Mouse (Mus musculus): ENCODE measurements around the gene Kif3a.
A peak's percentile ranks its signal among the peaks of the same experiment; 100 is the strongest.

Kif3a gene

GRCm38 (mm10) chr11:53615575-53615974, 48.4 kb downstream of the Kif3a start:
- no peak for DNase-seq (ENCODE audit: low read depth in 1 of 2, low spot score in 2 of 2)

DNA sequence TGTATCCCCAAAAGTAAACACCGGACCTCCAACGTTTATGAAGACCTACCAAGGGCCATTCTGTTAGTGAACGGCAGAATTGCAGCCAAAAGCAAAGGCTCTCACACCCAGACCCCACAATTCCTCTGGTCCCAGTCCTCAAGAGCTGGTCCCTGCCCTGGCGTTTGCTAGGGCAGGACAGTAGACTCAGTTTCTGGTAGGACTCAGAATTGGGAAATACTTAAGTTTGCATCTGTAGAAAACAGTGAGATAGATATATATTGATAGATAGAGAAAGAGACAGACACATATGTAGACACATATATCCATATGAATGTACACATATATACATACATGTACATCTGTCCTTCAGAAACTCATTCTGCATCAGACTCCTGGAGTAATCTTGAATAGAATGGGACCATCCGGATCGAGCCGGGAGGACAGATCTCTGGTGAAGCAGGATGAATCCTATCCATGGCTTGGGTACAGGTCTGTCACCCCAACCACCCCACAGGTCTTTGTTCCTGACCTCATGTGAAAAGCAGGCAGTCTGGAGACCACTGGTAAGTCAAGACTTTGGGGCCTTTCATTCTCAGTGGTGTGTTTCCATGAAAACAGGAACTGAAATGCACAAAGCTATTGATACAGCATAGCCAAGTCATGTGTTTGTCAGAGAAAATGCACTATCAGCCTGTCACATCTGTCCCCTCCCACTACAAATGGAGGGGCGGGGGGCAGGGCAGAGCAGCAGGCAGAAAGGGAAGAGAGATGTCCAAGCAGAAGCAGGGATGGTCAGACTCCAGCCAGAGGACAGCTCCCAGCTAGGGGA, 49.8 kb downstream of the Kif3a start:
- no peak for DNase-seq (ENCODE audit: low read depth in 1 of 2, low spot score in 2 of 2)

DNA sequence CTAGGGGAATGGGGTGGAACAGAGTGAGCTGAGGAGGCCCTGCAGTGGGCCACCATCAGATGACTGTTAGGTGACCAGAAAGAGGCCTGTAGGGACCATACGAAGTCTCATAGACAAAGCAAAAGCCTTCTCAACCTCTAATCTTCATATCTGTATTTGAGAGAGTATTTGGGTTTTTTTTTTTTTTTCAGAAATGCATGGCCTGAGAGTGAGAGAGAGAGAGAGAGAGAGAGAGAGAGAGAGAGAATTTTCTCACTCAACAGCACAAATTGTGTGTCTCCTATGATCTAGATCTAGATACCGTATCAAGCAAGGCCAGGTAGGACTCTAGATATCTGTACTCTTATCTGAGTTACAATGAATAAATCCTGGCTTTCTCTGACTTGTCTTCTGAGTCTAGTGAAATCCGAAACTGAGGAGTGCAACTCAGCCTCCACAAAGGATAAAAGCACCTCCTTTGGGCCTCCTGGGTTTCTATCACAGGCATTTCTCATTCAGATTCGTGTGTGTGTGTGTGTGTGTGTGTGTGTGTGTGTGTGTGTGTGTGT, 50.5 kb downstream of the Kif3a start:
- no peak for DNase-seq (ENCODE audit: low read depth in 1 of 2, low spot score in 2 of 2)

DNA sequence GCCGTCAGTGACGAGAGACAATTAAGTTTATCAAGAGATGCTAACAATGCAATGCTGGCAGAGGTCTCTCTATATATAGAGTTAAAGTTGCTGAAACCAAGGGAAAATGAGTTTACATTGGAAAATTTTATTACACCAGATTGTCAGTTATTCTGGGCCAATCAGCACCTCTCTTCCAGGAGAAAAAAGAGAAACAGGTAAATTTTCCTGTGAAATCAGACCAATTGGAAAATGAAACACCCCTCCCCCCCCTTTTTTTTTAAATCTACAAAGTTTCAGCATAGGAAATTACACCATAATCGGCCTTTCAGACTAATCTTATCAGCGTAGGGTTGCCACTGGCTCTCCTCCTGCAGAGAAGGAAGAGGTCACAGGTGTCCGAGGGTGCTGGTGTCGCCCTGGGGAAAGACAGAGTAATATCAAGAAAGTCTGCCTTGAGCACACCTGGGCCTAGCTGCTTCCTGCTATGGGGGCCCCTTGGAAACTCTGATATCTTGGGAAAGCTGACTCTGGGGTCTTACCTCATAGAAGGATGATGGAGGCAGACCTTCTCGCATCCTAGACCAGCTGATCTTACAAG, 51.5 kb downstream of the Kif3a start, which contains the start of gene Il4:
Gene Il4 (minus strand): TSS at position 51 of the 580 bp plus-strand sequence.
- DNase-seq (ENCODE audit: low read depth in 1 of 2, low spot score in 2 of 2): no peak

DNA sequence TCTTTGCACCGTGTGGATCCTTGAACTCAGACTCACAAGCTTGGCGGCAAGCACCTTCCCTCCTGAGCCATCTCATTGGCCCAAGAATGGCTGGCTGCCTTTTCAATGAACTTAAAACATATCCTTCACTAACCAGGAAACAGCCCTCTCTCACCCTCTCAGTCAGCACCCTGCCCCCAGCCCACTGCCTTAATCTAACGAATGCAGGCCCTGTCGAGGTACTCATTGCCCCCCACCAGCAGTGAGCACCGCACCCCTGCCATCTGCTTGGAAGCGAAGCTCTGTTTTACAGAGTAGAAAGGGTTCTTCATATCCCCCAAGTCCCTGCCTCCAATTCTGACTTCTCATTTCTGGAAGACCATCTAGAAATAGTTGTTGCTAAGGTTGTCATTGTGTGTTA, 52.2 kb downstream of the Kif3a start:
- DNase-seq (ENCODE audit: low read depth in 1 of 2, low spot score in 2 of 2): no peak

GRCm38 (mm10) chr11:53620094-53620493, 52.9 kb downstream of the Kif3a start:
- DNase-seq (ENCODE audit: low read depth in 1 of 2, low spot score in 2 of 2): no peak

DNA sequence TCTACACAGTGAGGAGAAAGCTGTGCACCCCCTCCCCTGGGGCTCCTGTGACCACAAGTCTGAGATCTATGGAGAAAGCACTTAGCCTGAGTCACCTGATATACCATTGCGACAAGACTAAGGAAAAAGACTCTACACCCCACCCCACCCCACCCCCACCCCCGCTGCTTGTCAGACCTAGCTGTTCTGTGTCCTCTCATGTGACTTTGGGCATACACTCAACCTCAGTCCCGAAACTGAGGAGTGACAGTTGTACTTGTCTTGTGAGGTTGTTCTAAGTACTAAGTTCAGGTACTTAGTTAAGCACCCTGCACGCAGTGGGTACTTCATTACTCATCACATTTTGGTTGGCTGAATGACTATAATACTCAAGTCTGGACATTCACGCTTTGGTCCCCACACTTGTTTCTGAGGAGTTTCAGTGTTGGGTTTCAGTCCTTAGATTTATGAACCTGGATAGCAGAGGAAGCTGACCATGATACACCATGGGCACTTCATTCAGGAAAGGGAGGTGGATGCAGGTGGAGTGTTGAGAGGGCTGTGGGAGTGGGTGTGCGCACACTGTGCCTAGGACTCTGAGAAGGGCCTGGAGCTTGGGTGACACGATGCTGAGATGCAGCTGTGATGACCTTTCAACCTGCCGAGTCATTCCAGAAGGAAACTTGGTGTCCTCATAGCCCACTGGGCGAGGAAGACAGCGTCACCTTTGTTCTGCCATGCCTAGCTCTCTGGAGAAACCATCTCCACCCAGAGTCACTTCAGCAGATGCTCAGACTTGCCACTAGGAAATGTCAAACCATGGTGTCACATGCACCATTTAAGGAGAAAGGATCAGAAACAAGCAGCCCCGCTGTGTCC, 54.6 kb downstream of the Kif3a start:
- DNase-seq (ENCODE audit: low read depth in 1 of 2, low spot score in 2 of 2): no peak

GRCm38 (mm10) chr11:53622440-53622806, 55.2 kb downstream of the Kif3a start:
- no peak for DNase-seq (ENCODE audit: low read depth in 1 of 2, low spot score in 2 of 2)

GRCm38 (mm10) chr11:53623573-53623972, 56.4 kb downstream of the Kif3a start:
- no peak for DNase-seq (ENCODE audit: low read depth in 1 of 2, low spot score in 2 of 2)

GRCm38 (mm10) chr11:53624124-53624523, 56.9 kb downstream of the Kif3a start:
- no peak for DNase-seq (ENCODE audit: low read depth in 1 of 2, low spot score in 2 of 2)

DNA sequence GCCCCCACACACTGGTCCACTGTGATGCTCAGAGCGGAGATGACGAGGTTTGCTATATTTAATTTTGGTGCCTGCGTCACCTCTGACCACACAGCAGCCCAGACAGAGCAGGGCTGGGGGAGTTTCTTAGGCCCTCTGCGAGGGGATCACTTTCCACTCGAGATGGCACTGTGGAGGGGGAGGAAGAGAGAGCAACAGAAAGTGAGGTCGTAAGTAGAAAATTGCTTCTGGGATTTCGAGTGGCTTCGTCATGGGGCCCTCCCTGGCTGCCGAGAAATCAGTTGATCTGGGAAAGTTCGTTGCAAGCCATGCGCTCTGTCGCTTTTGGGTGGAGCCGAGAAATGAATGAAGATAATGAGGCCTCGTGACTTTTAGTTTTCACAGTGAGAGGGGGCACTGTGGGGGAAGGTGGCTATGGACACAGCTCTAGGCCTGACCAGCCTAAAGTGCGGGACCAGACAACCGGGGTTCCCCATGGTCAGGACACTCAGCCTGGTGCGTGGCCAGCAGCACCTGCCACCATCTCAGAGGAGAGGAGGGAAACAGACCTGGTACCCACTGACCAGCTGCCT, 59.7 kb downstream of the Kif3a start:
- DNase-seq (ENCODE audit: low read depth in 1 of 2, low spot score in 2 of 2): no peak

GRCm38 (mm10) chr11:53627859-53628258, 60.7 kb downstream of the Kif3a start:
- DNase-seq (ENCODE audit: low read depth in 1 of 2, low spot score in 2 of 2): peak; percentile 16 to 25

DNA sequence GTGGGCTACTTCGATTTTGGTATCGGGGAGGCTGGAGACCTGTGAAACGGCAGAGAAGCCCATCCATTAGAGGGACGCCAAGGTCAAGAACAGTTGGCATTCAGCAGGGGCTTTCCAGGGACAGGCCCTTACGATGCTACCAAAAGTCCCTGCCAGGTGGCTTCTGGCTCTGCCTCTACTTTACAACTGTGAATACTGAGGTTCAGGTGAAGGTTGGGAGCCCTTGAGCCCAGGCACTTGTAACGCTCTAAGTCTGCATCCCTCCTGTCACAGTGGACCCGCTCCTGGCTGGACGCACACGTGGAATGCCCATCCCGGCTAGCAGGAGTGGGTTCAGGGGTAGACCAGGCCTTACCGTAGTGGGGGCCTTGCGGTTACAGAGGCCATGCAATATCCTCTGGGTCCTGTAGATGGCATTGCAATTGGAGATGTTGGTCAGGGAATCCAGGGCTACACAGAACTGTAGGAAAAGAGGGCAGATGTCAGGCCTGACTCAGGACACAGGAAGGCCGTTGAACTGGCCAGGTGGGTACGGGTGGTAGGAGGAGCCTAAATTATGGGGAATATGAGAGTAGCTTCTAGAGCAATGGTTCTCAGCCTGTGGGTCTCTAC, 65.0 kb downstream of the Kif3a start:
- DNase-seq (ENCODE audit: low read depth in 1 of 2, low spot score in 2 of 2): no peak

DNA sequence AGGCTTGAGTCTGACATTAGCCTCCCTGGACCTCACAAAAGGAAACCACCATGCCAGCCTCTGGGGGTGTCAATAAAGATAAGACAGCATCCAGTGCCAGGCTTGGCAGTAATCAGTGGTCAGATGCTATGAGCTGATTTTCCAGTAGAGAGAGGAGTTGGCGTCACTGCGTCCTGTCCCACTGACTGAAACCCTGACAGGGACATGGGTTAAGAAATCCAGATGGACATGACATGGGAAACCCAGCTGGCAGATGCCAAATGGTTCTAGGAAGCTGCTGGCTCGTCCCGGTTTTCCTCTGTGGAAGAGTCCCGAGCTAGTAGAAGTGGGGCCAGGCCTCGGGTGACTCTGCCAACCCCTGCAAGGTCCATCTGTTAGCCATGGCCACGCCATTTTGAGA, 66.5 kb downstream of the Kif3a start:
- no peak for DNase-seq (ENCODE audit: low read depth in 1 of 2, low spot score in 2 of 2)

GRCm38 (mm10) chr11:53634556-53634955, 67.4 kb downstream of the Kif3a start, which contains the start of gene Il13:
Gene Il13, minus strand, starts transcription at chr11:53634702.
- DNase-seq (ENCODE audit: low read depth in 1 of 2, low spot score in 2 of 2): no peak

DNA sequence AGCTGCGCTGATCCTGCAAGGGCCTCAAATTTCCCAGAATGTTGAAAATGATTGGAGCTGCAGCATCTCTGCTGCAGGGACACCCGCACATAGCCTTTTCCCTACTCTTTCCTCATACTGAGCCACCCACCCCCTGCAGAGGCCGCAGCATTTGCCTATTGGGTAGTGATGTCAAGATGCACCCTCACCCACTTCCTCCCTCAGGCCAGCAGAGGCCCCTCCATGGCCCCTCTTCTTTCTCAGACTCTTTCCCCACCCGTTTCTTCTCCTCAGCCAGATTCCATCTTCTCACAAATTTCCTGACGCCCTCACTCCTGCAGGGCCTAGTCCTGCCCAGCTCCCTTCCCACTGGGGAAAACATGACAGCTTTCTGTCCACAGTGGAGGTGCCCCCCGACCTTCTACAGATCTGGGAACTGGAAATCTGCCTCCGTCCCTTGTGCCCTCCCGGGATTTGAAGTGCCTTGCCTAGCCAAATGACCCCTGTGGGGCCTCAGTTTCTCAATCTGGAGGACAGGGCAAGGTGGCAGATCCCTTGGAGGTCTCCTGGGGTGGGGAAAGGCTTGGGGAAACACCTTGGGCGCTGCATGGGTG, 68.5 kb downstream of the Kif3a start:
- no peak for DNase-seq (ENCODE audit: low read depth in 1 of 2, low spot score in 2 of 2)

DNA sequence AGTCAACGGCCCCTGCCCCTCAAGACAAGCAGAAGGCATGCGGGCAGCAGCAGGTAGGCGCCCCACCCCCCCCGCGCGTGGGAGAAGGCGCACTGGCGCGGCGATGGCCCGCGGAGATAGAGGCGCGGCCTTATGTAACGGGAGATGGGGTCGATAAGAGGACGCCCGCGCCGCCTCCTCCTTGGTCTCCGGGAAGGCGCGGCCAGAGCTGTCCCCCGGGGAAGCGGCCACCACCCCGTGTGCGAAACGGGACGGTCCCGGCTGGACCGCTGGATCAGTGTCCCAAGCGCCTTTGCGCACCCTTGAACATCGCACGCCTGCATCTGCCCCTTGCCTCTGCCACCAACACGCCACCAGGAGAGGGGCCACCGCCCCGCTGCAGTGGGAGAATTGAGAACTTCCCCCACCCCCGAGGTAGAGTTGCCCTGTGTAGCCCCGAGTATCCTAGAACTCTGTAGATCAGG, 69.0 kb downstream of the Kif3a start:
- DNase-seq (ENCODE audit: low read depth in 1 of 2, low spot score in 2 of 2): no peak

DNA sequence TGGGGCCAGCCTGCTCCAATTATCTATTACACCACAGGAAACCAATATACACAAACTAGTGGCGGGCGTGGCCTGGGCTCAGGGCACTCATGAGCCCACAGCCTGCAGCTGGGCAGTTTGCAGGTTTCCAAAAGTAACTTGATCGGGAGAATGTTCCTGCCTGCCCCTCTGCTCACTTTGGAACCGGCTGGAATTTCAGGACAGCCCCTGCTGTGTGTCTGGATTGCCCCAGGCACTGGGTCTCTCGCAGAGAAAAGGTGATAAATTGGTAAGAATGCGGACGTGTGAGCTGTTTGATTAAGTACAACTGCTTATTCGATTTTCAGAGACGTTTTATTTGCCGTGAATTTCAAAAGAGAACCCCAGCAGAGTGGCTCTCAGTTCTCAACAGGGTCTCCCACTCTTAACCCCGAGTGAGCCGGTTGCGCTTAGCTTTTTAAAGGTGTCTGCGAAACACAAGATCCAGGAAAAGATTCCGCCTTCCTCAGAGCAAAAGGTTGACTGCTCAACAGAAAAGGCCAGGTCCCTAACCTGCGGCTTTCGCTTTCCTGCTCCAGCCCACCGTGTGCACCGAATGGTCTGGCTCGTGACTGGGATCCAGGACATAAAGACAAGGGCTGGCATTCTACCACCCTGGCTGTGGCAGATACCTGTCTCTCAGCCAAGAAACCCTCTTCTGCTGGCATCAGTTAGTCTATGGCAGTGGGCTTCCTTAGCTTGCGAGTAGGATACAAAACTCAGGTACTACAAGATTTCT, 70.0 kb downstream of the Kif3a start:
- DNase-seq (ENCODE audit: low read depth in 1 of 2, low spot score in 2 of 2): no peak

GRCm38 (mm10) chr11:53637803-53638260, 70.7 kb downstream of the Kif3a start:
- no peak for DNase-seq (ENCODE audit: low read depth in 1 of 2, low spot score in 2 of 2)
